Mouse (Mus musculus) R1 (cell line): ENCODE results near the gene Myl6.

Source experiments
- DNase-seq: peaks from one replicate; pipeline ENCODE4 v3.0.0-alpha.2; 2018; ENCODE audit warnings: low read depth, low spot score

Myl6 gene

GRCm38 (mm10) chr10:128493695-128494666, at the start of gene Myl6:
Gene Myl6 (minus strand): TSS chr10:128494145.
- DNase-seq: peak; percentile 99

DNA sequence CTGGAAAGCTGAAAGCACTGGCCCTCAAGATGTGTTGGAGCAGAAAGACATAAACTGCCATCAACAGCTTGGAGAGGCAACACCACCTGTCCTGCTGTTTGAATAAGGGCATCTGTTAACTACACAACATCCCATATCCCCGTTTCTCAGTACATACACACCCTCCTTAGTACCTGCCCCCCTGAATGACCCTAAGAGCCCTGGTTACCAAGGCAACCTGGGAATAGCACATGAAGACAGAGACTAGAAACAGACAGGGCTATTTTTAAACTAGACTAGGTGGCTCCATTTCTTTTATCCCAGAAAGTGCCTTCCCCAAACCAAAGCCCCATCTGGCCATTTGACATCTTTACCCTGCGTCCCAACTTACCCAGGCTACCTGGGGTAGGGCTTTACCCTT, 49.2 kb upstream of the Myl6 start:
- no peak for DNase-seq

GRCm38 (mm10) chr10:128538340-128538870, 44.5 kb upstream of the Myl6 start:
- peak; percentile 89 for DNase-seq

- peak; percentile 96 for DNase-seq
These were observed 42.5 kb upstream of the Myl6 start for GRCm38 (mm10) chr10:128536266-128536940.

GRCm38 (mm10) chr10:128535624-128536265, 41.8 kb upstream of the Myl6 start:
- DNase-seq: no peak

- peak; percentile 38 for DNase-seq
These were observed 41.3 kb upstream of the Myl6 start for GRCm38 (mm10) chr10:128535206-128535605.

DNA sequence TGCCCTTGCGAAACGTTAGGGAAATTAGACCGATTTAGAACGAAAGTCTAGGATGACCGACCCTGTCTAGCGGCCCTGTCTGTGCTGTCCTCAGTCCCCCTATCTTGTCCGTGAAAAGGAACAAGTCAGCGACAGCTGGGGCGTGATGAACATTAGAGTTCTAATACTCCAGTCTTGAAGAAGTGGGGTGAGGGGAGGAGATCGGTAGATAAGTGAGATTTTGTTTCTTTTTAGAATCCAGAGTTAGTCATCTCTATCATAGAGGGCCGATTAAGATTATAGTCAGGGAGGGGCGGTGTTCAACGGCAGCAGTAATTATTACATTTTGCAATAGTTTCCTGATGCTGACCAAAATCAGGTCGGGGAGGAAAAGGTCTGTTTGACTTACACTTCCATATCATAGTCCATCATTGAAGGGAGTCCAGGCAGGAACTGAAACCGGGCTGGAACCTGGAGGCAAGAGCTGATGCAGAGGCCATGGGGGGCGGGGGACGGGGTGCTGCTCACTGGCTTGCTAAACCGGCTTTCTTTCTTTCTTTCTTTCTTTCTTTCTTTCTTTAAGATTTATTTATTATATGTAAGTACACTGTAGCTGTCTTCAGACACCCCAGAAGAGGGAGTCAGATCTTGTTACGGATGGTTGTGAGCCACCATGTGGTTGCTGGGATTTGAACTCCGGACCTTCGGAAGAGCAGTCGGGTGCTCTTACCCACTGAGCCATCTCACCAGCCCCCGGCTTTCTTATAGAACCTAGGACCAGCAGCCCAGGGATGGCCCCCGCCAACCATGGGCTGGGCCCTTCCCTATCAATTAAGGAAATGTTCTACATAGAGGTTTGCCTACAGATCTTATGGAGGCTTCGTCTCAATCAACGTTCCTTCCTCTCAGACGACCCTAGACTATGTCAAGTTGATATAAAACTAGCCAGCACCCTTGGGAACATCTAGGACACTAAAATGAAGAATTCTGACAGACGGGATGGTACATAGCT, 32.7 kb upstream of the Myl6 start:
- DNase-seq: no peak

GRCm38 (mm10) chr10:128525671-128526308, 31.8 kb upstream of the Myl6 start, which contains the start of gene Esyt1:
Gene Esyt1 (minus strand): TSS chr10:128525871.
- peak; percentile 100 for DNase-seq

- DNase-seq: peak; percentile 92
These were observed 31.1 kb upstream of the Myl6 start for GRCm38 (mm10) chr10:128524732-128525662.

DNA sequence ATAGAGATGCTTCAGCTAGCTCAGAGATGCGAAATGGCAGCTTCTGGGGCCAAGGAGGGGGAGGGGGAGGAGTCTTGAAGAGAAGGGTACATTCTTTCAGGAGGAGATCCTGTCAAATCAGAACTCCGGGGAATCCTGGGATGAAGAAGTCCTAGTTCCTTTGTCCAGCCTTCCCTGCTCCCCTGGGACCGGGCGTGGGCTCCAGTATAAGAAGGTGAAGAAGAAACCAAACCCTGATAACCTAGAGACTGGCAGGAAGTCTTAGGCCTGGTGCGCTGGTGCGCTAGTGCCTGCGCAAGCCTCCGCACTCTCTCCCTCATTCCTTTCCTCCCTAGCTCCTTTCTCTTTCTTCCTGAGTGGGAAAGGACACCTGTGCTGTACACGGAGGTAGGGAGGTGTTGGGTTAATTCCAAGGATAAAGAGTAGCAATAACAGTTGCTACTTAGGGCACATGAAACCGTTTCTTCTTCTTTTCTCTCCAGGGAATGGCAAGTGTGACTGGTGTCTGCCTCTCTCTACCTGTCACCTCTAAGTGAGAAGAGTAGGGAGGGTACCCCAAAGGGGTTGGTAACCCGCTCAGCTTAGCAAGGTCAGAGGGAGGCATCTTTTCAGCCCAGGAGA, 30.3 kb upstream of the Myl6 start:
- peak; percentile 58 for DNase-seq

- DNase-seq: no peak
These were observed 28.4 kb upstream of the Myl6 start for GRCm38 (mm10) chr10:128522351-128522750.

DNA sequence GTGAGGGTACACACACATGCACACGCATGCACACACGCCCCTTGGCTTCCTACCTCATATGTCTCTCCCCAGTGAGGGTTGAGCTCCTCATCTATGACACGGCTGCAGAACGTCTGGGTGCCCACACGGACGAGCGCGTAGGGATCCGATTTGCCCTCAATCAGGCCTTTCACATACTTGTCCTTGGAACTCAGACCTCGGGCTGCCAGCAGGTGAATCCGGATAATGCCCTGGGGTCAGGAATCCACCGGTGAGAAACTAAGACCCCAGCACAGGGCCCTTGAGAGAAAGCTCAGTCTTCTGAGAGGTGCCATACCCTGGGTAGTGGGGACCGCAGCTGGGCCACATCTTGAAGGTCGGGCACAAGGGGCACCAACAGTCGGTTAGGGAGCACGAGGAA, 26.6 kb upstream of the Myl6 start:
- no peak for DNase-seq

DNA sequence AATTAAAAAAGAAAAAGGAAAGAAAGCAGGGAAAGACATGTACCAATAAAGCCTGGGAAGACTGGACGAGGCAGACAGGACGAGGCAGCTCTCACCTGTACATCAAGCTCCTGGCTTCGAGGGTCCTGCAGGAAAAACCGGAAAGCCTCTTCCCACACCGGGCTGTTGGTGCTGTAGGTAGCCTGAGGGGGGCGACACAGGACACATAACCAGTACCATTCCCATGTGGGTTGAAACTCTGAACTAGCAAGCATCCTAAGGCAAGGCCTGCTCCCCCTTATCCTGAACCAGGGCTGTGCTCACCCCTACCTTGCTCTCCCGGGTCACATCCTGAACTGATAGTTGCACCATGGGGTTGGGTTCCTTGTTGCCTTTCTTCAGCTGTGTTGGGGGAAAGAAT, 24.9 kb upstream of the Myl6 start:
- peak; percentile 81 for DNase-seq

- DNase-seq: peak; percentile 55
These were observed 22.7 kb upstream of the Myl6 start for GRCm38 (mm10) chr10:128516677-128517076.

- peak; percentile 51 for DNase-seq
These were observed 22.1 kb upstream of the Myl6 start for GRCm38 (mm10) chr10:128516029-128516428.

GRCm38 (mm10) chr10:128515044-128515443, 21.1 kb upstream of the Myl6 start:
- DNase-seq: no peak

GRCm38 (mm10) chr10:128511761-128512160, 17.8 kb upstream of the Myl6 start:
- DNase-seq: no peak

DNA sequence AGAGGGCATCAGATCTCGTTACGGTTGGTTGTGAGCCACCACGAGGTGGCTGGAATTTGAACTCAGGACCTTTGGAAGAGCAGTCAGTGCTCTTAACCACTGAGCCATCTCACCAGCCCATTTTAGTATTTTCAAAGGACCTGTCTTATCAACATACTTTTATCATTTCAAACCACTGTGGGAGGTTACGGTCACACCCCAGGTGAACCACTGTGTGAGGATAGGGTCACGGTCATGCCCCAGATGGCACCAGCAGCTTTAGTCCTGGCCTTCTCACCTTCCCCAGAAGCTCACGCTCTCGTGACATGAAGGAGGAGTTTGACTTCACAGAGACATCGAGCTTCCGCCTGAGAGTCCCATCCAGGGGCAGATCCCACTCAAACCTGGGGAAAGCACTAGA, 17.2 kb upstream of the Myl6 start:
- DNase-seq: no peak

DNA sequence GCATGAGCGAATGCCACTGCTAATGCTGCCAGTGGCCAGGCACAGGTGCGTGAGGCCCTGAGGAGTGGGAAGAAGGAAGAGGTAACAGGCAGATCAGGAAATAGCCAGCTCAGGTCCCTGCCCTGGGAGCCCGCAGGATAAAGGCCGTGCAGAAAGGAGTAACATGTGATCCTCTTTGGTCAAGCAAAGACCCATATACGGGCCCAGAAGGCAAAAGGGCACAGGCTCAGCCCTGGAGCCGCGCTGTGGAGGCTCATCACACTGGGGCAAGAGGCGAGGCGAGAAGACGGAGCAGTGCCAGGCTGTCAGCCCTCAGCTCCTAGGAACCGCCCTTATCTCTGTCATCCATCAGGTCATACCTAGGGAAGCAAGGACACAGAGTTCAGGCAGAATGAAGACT, 16.4 kb upstream of the Myl6 start:
- DNase-seq: no peak
